Mouse (Mus musculus) hematopoietic stem cell, adult 5-6 weeks (primary cell): ENCODE measurements around the gene Cryba1. TPM values are rescaled to one million over a fixed set of nuclear protein-coding genes. Genes with fewer than 3 reads are reported as not detected.

Source experiments
- ATAC-seq, 2 experiments: fragments of 125-278 bp in 1 of 2; replicated peaks in 1 of 2; 2 replicates each; pipeline ENCODE4 v1.8.0; 2016 to 2017; ENCODE audit warnings: inconsistent platforms in 2 of 2, mild to moderate bottlenecking in 2 of 2, moderate number of reproducible peaks in 2 of 2, low read depth in 1 of 2, moderate TSS enrichment in 1 of 2; ENCODE audit not compliant: low FRiP score in 2 of 2, poor library complexity in 2 of 2, severe bottlenecking in 2 of 2, insufficient read depth in 1 of 2, low TSS enrichment in 1 of 2
- total RNA-seq: library from RNA; stranded (forward); fragments of 172-1452, 232-1000 nt; gene quantifications from 2 replicates; pipeline ENCODE4 v1.2.3, GENCODE M21; 2017

Cryba1 gene
- total RNA-seq, 1 experiment from 2014 or later = not detected

DNA sequence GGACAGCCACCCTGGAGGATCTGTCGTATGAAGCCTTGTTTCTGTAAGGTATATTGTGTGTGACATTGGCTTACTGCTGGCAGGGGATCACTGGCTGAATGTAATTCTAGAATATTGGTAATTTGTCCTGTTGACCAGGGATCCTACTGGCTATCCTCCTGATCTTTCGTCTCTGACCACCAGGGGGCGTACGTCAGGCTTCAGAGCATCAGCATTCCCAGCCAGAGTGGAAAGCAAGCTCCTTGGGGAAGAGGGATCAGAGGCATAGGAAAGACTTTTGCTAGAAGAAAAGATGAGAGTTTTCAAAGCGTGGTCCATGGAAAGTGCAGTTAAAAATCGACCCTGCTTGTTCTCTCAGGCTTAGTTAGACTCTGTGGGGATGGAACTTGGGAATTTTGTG is 12.2 kb upstream of the Cryba1 start:
- ATAC-seq = peak in 1 of 2 experiments; percentile 60; a peak in 1 of 4 replicates

DNA sequence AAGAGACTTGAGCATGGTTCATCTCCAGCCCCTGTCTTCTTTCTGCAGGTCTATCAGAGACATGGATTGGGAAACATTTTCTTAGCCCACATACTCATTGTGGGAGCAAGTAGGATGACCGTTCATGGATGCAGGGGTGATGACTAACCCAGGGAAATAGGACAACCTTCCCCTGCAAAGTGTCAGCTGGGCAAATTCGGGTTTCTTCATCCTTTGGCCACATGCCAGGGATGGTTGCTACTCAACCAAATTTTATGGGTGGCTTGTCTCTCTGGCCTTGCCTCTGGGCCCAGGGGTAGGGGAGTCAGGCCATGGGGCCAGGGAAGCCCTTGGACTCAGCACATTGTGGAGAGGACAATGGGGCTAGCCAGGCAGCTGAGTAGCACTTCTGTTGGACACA is 3.5 kb upstream of the Cryba1 start:
- ATAC-seq = no peak

GRCm38 (mm10) chr11:77724766-77725165 is 317 bp downstream of the Cryba1 start:
- no peak for ATAC-seq

DNA sequence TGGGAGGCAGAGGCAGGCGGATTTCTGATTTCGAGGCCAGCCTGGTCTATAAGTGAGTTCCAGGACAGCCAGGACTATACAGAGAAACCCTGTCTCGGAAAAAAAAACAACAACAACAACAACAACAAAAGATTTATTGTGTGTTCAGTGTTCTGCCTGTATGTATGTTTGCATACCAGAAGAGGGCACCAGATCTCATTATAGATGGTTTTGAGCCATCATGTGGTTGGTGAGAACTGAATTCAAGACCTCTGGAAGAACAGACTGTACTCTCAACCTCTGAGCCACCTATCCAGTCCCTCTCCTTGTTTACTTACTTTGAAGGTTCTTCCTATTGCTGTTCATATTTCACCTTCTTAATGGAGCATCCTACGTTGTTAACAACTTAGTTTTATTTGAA is 3.7 kb downstream of the Cryba1 start:
- ATAC-seq = no peak

- ATAC-seq = no peak
Observed at GRCm38 (mm10) chr11:77719055-77719454, 6.0 kb downstream of the Cryba1 start.

GRCm38 (mm10) chr11:77713736-77714135 is 11.3 kb downstream of the Cryba1 start:
- ATAC-seq = no peak

DNA sequence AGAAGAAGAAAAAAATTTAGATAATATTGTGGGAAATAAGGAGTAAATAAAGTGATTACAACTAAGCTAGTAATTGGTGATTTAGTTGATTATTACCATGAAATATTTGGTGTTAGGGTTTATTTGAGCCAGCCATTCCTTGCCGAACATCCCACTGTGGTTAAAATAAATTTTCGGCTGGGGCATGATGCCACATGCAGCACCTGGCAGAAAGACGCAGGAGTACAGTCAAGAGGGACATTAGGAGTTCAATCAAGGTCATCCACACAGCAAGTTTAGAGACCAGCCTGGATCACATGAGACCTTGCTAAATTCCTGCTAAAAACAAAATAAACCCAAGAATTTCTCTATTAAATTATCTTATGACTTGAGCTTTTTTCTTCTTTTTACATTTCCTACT is 16.0 kb downstream of the Cryba1 start:
- no peak for ATAC-seq

DNA sequence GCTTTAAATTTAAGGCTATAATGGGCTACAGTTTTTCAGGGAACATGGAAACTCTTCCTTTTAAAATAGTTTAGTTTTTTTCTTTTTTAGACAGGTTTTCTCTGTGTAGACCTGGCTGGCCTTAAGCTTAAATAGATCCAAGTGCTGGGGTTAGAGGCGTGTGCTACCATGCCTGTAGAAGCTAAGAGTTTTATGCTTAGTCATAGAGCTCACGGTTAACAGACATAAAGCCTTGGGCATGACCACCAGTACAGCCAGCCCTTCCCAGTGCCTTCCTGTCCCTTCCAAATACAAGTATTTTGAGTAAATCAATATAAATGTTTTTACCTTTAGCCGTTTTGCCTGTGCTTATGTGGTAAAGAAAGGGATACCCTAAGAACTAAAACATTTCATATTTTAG is 19.2 kb downstream of the Cryba1 start:
- no peak for ATAC-seq

DNA sequence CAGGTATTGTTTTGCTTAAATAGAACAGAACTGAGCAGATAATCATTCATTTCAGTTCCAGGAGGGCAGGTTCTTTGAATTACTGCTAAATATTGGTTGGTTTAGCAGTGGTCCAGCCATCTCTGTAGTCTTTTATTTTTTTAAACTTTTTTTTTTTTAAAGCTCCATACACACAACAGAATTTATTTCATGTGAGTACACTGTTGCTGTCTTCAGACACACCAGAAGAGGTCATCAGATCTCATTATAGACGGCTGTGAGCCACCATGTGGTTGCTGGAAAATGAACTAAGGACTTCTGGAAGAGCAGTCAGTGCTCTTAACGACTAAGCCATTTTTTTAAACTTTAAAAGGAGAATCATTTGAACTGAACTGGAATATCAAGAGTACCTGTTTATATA is 27.9 kb downstream of the Cryba1 start:
- no peak for ATAC-seq

GRCm38 (mm10) chr11:77693026-77693425 is 32.1 kb downstream of the Cryba1 start:
- ATAC-seq = no peak

DNA sequence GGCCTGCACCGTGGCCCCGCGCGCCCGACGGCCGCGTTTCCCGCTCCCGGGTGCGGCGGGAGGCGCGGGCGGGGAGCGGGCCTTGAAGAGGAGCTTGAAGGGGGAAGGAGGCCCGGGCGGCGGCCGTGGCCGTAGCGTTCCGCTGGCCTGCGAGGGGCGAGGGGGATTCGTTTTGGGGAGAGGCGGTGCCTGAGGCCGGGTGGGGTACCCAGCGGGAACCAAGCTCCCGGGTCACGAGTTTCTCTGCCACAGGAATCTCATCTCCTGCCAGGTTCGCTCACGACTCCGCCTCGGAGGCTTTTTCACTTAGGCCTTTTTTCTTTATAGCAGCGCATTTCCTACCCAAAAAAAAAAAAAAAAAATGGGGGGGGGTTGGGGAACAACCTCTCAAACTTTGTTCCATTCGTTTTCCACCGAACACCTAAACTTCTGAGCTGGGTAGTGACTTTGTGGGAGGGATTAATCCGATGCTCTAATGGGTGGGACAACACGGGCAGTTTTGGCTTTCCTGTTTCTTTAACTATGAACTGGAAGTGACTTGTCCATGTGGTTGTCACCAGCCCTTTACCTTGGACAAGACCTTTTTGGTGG is 37.4 kb downstream of the Cryba1 start:
- no peak for ATAC-seq

DNA sequence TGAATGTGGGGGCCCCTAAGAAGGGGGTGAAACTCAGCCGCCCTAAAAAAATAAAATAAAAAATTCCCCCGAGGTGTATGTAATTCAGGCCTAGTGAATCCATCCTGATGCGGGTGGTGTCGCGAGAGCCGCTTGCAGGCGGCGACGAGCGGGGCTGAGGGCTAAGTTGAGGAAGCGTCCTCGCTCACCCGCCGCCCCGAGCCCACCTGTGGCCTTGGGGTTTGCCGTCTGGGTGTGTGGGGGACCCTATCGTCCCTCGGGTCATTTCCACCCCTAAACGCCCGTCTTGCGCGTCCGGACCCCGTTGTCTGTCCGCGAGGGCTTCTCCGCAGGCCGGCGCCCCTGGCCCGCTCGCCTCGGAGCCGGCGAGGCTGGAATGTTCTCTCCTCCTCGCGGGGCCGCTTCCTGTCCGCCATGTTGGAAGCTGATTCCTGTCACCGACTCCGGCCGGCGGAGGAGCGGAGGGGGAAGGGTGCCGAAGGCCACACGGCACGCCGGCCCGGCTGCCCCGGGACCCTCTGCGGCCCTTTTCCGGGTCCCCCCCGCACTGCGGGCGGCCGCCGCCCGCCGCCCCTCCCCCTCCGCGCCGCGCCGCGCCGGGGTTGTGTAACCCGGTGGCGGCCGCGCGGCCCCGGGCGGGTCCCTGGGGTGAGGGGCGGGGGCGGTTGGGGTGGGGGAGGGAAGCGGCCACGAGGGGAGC is 38.1 kb downstream of the Cryba1 start:
- ATAC-seq = no peak

GRCm38 (mm10) chr11:77686346-77686840 is 38.7 kb downstream of the Cryba1 start:
- 0 out of 4 replicates have a peak, but pooled peaks of 1 of the 2 experiments have one; percentile 2 for ATAC-seq

GRCm38 (mm10) chr11:77685383-77686265 is 39.5 kb downstream of the Cryba1 start, which contains the start of gene Nufip2:
TSS of gene Nufip2 (plus strand) at chr11:77686155.
- peak; percentile 97 to 98 for ATAC-seq

DNA sequence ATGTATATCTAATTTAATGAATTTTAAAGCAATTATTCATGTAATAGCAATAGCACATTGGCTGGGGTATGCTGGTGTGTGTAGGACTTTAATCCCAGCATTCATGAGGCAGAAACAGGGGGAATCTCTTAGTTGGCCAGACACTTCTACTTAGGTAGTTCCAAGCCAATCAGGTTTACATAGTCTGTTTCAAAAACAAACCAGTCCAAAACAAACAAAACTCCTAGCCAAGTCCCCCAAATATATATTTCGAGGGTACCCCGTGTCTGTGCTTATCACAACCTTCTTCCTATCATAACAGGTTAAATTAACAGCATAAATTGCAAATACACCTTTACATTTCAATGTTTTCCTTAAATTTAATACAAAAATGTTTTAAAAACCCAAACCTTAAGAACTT is 40.2 kb downstream of the Cryba1 start:
- ATAC-seq = no peak

DNA sequence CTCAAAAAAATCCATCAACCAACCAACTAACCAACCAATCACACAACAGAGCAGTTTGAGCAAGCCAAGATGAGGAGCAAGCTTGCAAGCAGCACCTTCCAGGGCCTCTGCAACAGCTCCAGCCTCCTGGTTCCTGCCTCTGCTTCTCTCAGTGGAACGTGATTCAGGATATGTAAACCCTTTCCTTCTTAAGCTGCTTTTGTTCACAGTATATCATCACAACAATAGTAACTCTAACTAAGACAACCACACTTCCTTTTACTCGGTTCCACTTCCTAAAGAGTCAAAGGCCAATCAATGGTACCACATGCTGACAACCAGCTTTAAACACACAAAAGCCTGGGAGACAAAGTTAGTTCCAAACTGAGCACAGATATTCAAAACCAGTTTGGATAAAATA is 45.1 kb downstream of the Cryba1 start:
- ATAC-seq = no peak

DNA sequence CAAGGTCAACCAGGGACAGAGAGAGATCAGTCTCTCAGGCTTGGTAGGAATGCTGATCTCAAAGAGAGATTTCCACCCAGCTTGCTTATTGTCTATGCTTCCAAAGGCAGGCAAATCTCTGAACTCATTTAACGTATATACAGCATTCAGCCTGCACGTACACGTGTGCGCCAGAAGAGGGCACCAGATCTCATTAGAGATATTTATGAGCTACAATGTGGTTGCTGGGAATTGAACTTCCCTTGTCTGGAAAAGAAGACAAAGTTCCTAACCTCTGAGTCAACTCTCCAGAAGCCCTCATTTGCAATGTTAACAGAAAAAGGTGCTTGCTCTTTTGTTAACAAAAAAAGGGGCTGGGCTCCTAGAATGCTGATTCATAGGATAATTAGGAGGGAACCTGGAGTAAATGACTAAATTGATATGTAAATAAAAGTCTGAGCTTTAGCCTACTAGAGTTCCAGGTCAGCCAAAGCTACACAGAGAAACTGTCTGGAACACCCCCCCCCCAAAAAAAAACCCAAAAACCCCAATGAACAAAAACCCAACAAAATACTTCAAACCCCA is 51.6 kb downstream of the Cryba1 start:
- no peak for ATAC-seq

DNA sequence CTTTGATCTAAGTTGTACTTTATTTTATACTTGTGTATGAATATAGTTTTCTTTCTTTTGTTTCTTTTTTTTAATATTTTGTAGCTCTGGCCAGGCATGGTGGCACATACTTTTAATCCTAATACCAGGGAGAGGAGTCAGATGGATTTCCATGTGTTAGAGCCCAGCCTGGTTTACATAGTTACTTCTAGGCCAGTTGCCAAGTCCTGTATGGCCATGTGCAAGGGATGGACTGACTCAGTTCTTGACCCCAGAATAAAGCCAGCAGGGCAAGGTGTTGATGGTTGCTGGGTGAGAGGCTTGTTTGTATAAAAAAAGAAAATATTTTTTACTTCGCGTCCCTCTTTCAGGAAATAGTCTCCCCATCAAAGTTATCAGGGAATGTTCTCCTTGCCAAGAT is 52.3 kb downstream of the Cryba1 start:
- no peak for ATAC-seq
